Mouse (Mus musculus): ENCODE results near the gene Tfip11.

DNA sequence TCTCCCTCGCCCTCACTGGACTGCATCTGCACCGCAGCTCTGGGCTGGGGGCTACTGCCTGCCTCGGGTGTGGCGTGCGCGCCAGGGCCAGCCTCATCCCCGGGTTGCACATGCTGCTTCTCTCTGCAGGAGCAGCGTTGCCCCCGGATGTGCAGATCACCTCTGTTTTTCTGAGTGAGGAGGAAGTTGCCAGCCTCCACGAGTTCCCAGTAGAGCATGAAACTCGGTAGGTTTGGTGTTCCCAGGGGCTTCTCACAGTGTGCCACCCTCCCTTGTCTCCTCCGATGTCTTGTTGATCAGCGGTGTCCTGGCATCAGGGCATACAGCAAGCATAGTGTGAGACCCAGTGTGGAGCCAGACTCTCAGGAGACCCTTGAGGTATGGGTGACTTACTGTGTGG is 43.2 kb downstream of the Tfip11 start:
- TF ChIP-seq EP300 (IDR thresholded peaks at IDR 0.05; ENCODE audit: low read length) (no peak), CTCF (conservative IDR thresholded peaks at IDR 0.05 in 1 of 2, IDR thresholded peaks at IDR 0.05 in 1 of 2; ENCODE audit: low read depth in 2 of 2, low read length in 2 of 2) (no peak), TCF12 (IDR thresholded peaks at IDR 0.05; ENCODE audit: low read depth, low read length) (no peak), SMC3 (IDR thresholded peaks at IDR 0.05; ENCODE audit: low read depth, low read length) (no peak), ZNF384 (IDR thresholded peaks at IDR 0.05; ENCODE audit: low read depth, low read length) (no peak), HCFC1 (IDR thresholded peaks at IDR 0.05; ENCODE audit: low read depth, low read length) (no peak), CHD2 (IDR thresholded peaks at IDR 0.05; ENCODE audit: low read length) (no peak), MXI1 (IDR thresholded peaks at IDR 0.05; ENCODE audit: low read depth, low read length) (no peak), NRF1 (IDR thresholded peaks at IDR 0.05; ENCODE audit: low read depth, low read length) (no peak), POLR2A (IDR thresholded peaks at IDR 0.05; ENCODE audit: low read depth, low read length) (no peak), IRF4 (IDR thresholded peaks at IDR 0.05; ENCODE audit: low read depth, low read length) (no peak)

Measured in CH12.LX (cell line).